Mouse (Mus musculus): ENCODE results near the gene Hsd17b14.

Gene Hsd17b14

GRCm38 (mm10) chr7:45598960-45599879 is 44.5 kb downstream of the Hsd17b14 start:
- DNase-seq (ENCODE audit: low read depth, low spot score) = no peak

DNA sequence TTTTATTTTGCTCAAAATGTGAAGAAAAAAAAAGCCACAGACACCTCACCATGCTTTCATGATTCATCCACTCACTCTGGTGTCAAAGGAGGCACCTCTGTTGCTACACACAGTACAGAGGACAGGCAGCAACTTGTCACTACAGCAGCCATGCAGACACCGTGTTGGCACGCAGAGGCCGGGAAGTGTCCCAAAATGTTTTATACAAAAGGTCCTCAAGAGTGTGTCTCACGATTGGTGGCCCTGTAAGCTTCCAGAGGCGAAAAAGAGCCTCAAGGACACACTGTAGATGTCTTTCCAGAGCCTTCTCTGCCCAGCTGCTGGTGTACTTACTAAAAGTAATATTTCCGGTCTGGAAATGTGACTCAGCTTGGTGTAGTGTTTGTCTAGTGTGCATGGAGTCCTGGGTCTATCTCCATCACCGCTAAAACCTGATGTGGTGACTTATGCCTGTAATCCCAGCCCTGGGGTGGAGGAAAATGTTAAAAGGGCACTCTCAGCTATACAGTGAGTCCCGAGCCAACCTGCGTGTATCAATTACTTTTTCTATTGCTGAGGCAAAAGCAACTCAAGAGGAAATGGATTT is 51.1 kb downstream of the Hsd17b14 start:
- no peak for DNase-seq (ENCODE audit: low read depth, low spot score)

- DNase-seq (ENCODE audit: low read depth, low spot score) = no peak
These were observed 54.8 kb downstream of the Hsd17b14 start for GRCm38 (mm10) chr7:45609511-45609910.

GRCm38 (mm10) chr7:45616277-45616676 is 61.6 kb downstream of the Hsd17b14 start:
- no peak for DNase-seq (ENCODE audit: low read depth, low spot score)

DNA sequence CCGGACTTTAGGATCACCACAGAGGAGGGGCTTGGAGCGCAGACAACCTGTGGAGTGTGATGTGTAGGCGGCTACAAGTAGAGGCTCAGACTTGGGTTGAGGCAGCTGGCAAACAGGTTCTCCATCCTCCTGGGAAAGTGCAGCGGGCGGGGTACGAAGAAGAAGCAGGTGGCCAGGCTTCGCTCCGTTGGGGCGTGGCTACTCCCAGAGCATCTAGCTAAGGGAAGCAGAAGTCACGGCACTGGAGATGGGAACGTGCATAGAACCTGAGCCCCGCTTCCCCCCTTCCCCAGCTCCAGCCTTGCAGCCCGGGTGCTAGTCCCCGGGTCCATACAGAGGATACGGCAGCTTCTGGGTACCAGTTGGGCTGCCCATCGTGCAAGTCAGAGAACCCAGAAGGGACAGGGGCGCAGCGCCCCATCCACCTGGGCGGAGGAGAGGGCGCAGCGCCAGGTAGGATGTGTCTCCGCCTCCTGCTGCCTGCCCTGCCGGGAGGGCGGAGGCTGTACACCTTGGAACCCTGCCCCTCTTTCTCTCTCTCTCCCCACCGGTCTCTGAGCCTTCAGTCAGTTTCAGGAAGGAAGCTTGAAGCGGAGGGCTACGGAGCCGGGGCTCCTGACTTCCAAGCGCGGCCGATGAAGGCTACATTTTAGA is 62.5 kb downstream of the Hsd17b14 start, which contains the start of gene Fut1:
Fut1 (plus strand) TSS at position 248 of the 654 bp plus-strand sequence.
- DNase-seq (ENCODE audit: low read depth, low spot score) = no peak

Measured in retina, adult 2 months (tissue).